ENCODE assay signal across 8 mouse cellular contexts in genomic region chr4:152184353-152185035, GRCm38 (mm10). TPM values are rescaled to one million over a fixed set of nuclear protein-coding genes. Genes with fewer than 3 reads are reported as not detected.
DNase-seq lines count a peak whose midpoint lies in the region; ATAC-seq and TF ChIP-seq lines count a peak whose summit lies in the region.

No protein-coding gene starts in this region.

- no peaks in the 10 kb centered on the region for H3K36me3 ChIP-seq in kidney, embryonic 15.5 days
- H3K36me3 ChIP-seq in E14TG2a.4 (ENCODE audit: insufficient read depth, low read length): peaks cover 45% of the 10 kb centered on the region
- 0 out of 2 replicates have a peak, but pooled peaks cover 4% of the 10 kb centered on the region for H3K36me3 ChIP-seq in heart, embryonic 14.5 days (ENCODE audit: control insufficient read depth, insufficient read depth, low read length)
- H3K36me3 ChIP-seq in midbrain, embryonic 11.5 days (ENCODE audit: control insufficient read depth, insufficient read depth, low read length): no peaks in the 10 kb centered on the region

- 65% methylated on average over 7 of the region's 7 CpGs for WGBS in kidney, embryonic 15.5 days
- WGBS in heart, embryonic 14.5 days: 53% methylated on average over 7 of the region's 7 CpGs
- 75% methylated on average over 7 of the region's 7 CpGs for WGBS in midbrain, embryonic 11.5 days

- no peak overlapping the region for H3K4me3 ChIP-seq in kidney, embryonic 15.5 days (replicated peaks)
- H3K4me3 ChIP-seq in E14TG2a.4 (replicated peaks; ENCODE audit: low read length): peak overlapping the region; percentile 72
- H3K4me3 ChIP-seq in heart, embryonic 14.5 days (ENCODE audit: control insufficient read depth in 1 of 2, insufficient read depth in 1 of 2, low read depth in 1 of 2, low read length in 2 of 2): no peak overlapping the region
- no peak overlapping the region for H3K4me3 ChIP-seq in midbrain, embryonic 11.5 days (ENCODE audit: low read depth, low read length)

- no peak for ATAC-seq in kidney, embryonic 15.5 days (replicated peaks; ENCODE audit: low FRiP score)
- no peak for ATAC-seq in heart, embryonic 14.5 days (ENCODE audit: insufficient number of reproducible peaks, insufficient read depth, low FRiP score, low read depth)
- no peak; the same call in 1 of the 2 replicates for ATAC-seq in midbrain, embryonic 11.5 days (ENCODE audit: low FRiP score)

- no peak for DNase-seq in kidney, adult 9 months
- peak; percentile 41 for DNase-seq in 3134 (ENCODE audit: extremely low read depth, insufficient read length, low spot score)
- DNase-seq in thymus, postnatal 4 days: peak; percentile 62
- DNase-seq in urinary bladder, postnatal 14 days (ENCODE audit: low spot score): no peak
- no peak for DNase-seq in midbrain, embryonic 11.5 days (ENCODE audit: low spot score, missing footprints)

- no peaks in the 10 kb centered on the region for H3K9me3 ChIP-seq in kidney, embryonic 15.5 days (replicated peaks)
- H3K9me3 ChIP-seq in E14TG2a.4 (ENCODE audit: low read length): no peaks in the 10 kb centered on the region
- no peaks in the 10 kb centered on the region for H3K9me3 ChIP-seq in heart, embryonic 14.5 days (ENCODE audit: control insufficient read depth, low read length)
- no peaks in the 10 kb centered on the region for H3K9me3 ChIP-seq in midbrain, embryonic 11.5 days (ENCODE audit: control insufficient read depth, low read length)

- peaks cover 38% of the 10 kb centered on the region for H3K4me1 ChIP-seq in kidney, embryonic 15.5 days
- H3K4me1 ChIP-seq in E14TG2a.4 (replicated peaks; ENCODE audit: low read depth, low read length): peaks cover 76% of the 10 kb centered on the region
- peaks cover 30 to 38% of the 10 kb centered on the region in 2 experiments for H3K4me1 ChIP-seq in heart, embryonic 14.5 days (ENCODE audit: control insufficient read depth in 2 of 2, insufficient read depth in 2 of 2, low read length in 2 of 2)
- H3K4me1 ChIP-seq in midbrain, embryonic 11.5 days (ENCODE audit: control insufficient read depth, insufficient read depth, low read length): peaks cover 19% of the 10 kb centered on the region

- H3K27ac ChIP-seq in kidney, embryonic 15.5 days: peak overlapping the region; percentile 88; the same call in 1 of the 2 replicates
- peak overlapping the region; percentile 98; a peak in 2 of 4 replicates for H3K27ac ChIP-seq in heart, embryonic 14.5 days (replicated peaks in 1 of 2; ENCODE audit: control insufficient read depth in 1 of 2, insufficient read depth in 1 of 2, low read depth in 2 of 2, low read length in 2 of 2)
- no peak overlapping the region for H3K27ac ChIP-seq in midbrain, embryonic 11.5 days (ENCODE audit: low read depth, low read length)

- TF ChIP-seq CTCF in E14TG2a.4 (conservative IDR thresholded peaks at IDR 0.05; ENCODE audit: low read length): no peak

- H3K27me3 ChIP-seq in kidney, embryonic 15.5 days: peaks cover under 1% of the 10 kb centered on the region; the same call in 1 of the 2 replicates
- peaks cover 9% of the 10 kb centered on the region for H3K27me3 ChIP-seq in E14TG2a.4 (ENCODE audit: insufficient read depth, low read length)
- no peaks in the 10 kb centered on the region for H3K27me3 ChIP-seq in heart, embryonic 14.5 days (ENCODE audit: control insufficient read depth, insufficient read depth, low read length)
- H3K27me3 ChIP-seq in midbrain, embryonic 11.5 days (ENCODE audit: control insufficient read depth, insufficient read depth, low read length): no peaks in the 10 kb centered on the region

- H3K9ac ChIP-seq in kidney, embryonic 15.5 days: no peak overlapping the region
- H3K9ac ChIP-seq in heart, embryonic 14.5 days (ENCODE audit: low read length): no peak overlapping the region; the same call in 1 of the 2 replicates
- no peak overlapping the region for H3K9ac ChIP-seq in midbrain, embryonic 11.5 days (ENCODE audit: low read length)

- H3K4me2 ChIP-seq in kidney, embryonic 15.5 days: no peak overlapping the region
- peak overlapping the region; percentile 90; the same call in 1 of the 2 replicates for H3K4me2 ChIP-seq in heart, embryonic 14.5 days (ENCODE audit: low read length)
- H3K4me2 ChIP-seq in midbrain, embryonic 11.5 days: no peak overlapping the region

RNA-seq across cellular contexts. Expression of gene Acot7, which starts 6.6 kb away (rescaled TPM):
- 65.6 and 71.7 TPM in 2 replicates for polyA plus RNA-seq in kidney, embryonic 15.5 days (2015; fragmentation: Nextera tagmentation; extraction: Ambion mirVana)
- polyA plus RNA-seq in heart, embryonic 14.5 days (2014; fragmentation: Nextera tagmentation; extraction: Ambion mirVana): 62.8 and 72.9 TPM in 2 replicates
- polyA plus RNA-seq in midbrain, embryonic 11.5 days (2014; fragmentation: Nextera tagmentation; extraction: Ambion mirVana): 92.5 and 93.5 TPM in 2 replicates

RNA-seq across cellular contexts. Expression of gene Hes2, which starts 25.8 kb away (rescaled TPM):
- 0.08 and 0.17 TPM in 2 replicates for polyA plus RNA-seq in kidney, embryonic 15.5 days (2015; fragmentation: Nextera tagmentation; extraction: Ambion mirVana)
- not detected in 2 replicates for polyA plus RNA-seq in heart, embryonic 14.5 days (2014; fragmentation: Nextera tagmentation; extraction: Ambion mirVana)
- polyA plus RNA-seq in midbrain, embryonic 11.5 days (2014; fragmentation: Nextera tagmentation; extraction: Ambion mirVana): 1.0 and 1.4 TPM in 2 replicates

RNA-seq across cellular contexts. Expression of gene Espn, which starts 32.3 kb away (rescaled TPM):
- polyA plus RNA-seq in kidney, embryonic 15.5 days (2015; fragmentation: Nextera tagmentation; extraction: Ambion mirVana): 25.5 and 28.1 TPM in 2 replicates
- polyA plus RNA-seq in heart, embryonic 14.5 days (2014; fragmentation: Nextera tagmentation; extraction: Ambion mirVana): 0.63 and 0.76 TPM in 2 replicates
- polyA plus RNA-seq in midbrain, embryonic 11.5 days (2014; fragmentation: Nextera tagmentation; extraction: Ambion mirVana): 0.33 and 0.61 TPM in 2 replicates

Comparison
In these comparisons a context has a peak if more than half of its experiments do, and no peak if none do; other contexts are left out.
1. DNase-seq: peak in 3134 (single experiment) and thymus, postnatal 4 days (single experiment); none in kidney, adult 9 months (single experiment), urinary bladder, postnatal 14 days (single experiment) and midbrain, embryonic 11.5 days (single experiment).
2. RNA of gene Espn, which starts 32.3 kb away (polyA plus RNA-seq): 25.5 to 28.1 TPM in kidney, embryonic 15.5 days; 0.63 to 0.76 TPM in heart, embryonic 14.5 days and 0.33 to 0.61 TPM in midbrain, embryonic 11.5 days; every median in the first group is over 10 times any median in the second.